ENCODE assay signal across 8 mouse cellular contexts in genomic region chr2:148874617-148875334, GRCm38 (mm10). TPM values are rescaled to one million over a fixed set of nuclear protein-coding genes. Genes with fewer than 3 reads are reported as not detected.
DNase-seq lines count a peak whose midpoint lies in the region; ATAC-seq and TF ChIP-seq lines count a peak whose summit lies in the region.

No protein-coding gene starts in this region.

- no peak for TF ChIP-seq POLR2A in bone marrow macrophage, adult 2 months (IDR thresholded peaks at IDR 0.05; ENCODE audit: borderline replicate concordance, low read depth, low read length)

- H3K27me3 ChIP-seq in erythroblast, embryonic 14.5 days (ENCODE audit: control insufficient read depth): no peaks in the 10 kb centered on the region
- no peaks in the 10 kb centered on the region for H3K27me3 ChIP-seq in hindbrain, postnatal 0 days (ENCODE audit: insufficient read depth, low read length)
- H3K27me3 ChIP-seq in liver, embryonic 15.5 days: no peaks in the 10 kb centered on the region
- H3K27me3 ChIP-seq in neural tube, embryonic 15.5 days (replicated peaks): no peaks in the 10 kb centered on the region

- ATAC-seq in hindbrain, postnatal 0 days: peak; percentile 74
- ATAC-seq in liver, embryonic 15.5 days (ENCODE audit: insufficient read depth): peak; percentile 74
- peak; percentile 81 for ATAC-seq in neural tube, embryonic 15.5 days (ENCODE audit: low FRiP score)

- no peak for TF ChIP-seq CTCF in gastrocnemius, adult 2 months (IDR thresholded peaks at IDR 0.05)
- no peak for TF ChIP-seq CTCF in bone marrow macrophage, adult 2 months (IDR thresholded peaks at IDR 0.05; ENCODE audit: low read depth, low read length)
- no peak for TF ChIP-seq CTCF in hindbrain, postnatal 0 days (IDR thresholded peaks at IDR 0.05; ENCODE audit: low read depth)

- no peaks in the 10 kb centered on the region for H3K9me3 ChIP-seq in erythroblast, embryonic 14.5 days (ENCODE audit: control insufficient read depth, low read length)
- H3K9me3 ChIP-seq in hindbrain, postnatal 0 days (ENCODE audit: low read length): no peaks in the 10 kb centered on the region
- no peaks in the 10 kb centered on the region for H3K9me3 ChIP-seq in liver, embryonic 15.5 days (replicated peaks)
- H3K9me3 ChIP-seq in neural tube, embryonic 15.5 days (replicated peaks): no peaks in the 10 kb centered on the region

- H3K36me3 ChIP-seq in erythroblast, embryonic 14.5 days (ENCODE audit: control insufficient read depth): peaks cover 7% of the 10 kb centered on the region; the same call in 1 of the 2 replicates
- H3K36me3 ChIP-seq in hindbrain, postnatal 0 days (ENCODE audit: insufficient read depth, low read length): peaks cover 13% of the 10 kb centered on the region
- peaks cover 12% of the 10 kb centered on the region; the same call in 1 of the 2 replicates for H3K36me3 ChIP-seq in liver, embryonic 15.5 days (replicated peaks)
- H3K36me3 ChIP-seq in neural tube, embryonic 15.5 days: peaks cover 17% of the 10 kb centered on the region

- H3K9ac ChIP-seq in hindbrain, postnatal 0 days (replicated peaks; ENCODE audit: low read length): peak overlapping the region; percentile 94
- H3K9ac ChIP-seq in liver, embryonic 15.5 days: peak overlapping the region; percentile 69
- H3K9ac ChIP-seq in neural tube, embryonic 15.5 days (replicated peaks): peak overlapping the region; percentile 88

- under 1% methylated on average over 34 of the region's 34 CpGs for WGBS in hindbrain, postnatal 0 days
- under 1% methylated on average over 34 of the region's 34 CpGs for WGBS in liver, embryonic 15.5 days (ENCODE audit: insufficient replicate concordance)
- 1% methylated on average over 34 of the region's 34 CpGs for WGBS in neural tube, embryonic 15.5 days

- intact Hi-C loops in gastrocnemius, adult 2 months (cut with DNase I): loop anchor here (2.0 kb wide), 1 partner anchor 26 kb away; no protein-coding TSS in a partner anchor
- intact Hi-C loops in gastrocnemius, postnatal 14 days (cut with DNase I; ENCODE audit: low total_unique reads): no loop called here

- peak overlapping the region; percentile 67 for H3K4me2 ChIP-seq in hindbrain, postnatal 0 days (ENCODE audit: low read depth, low read length)
- H3K4me2 ChIP-seq in liver, embryonic 15.5 days: peak overlapping the region; percentile 86
- peak overlapping the region; percentile 63 for H3K4me2 ChIP-seq in neural tube, embryonic 15.5 days

- peak overlapping the region; percentile 95 for H3K27ac ChIP-seq in gastrocnemius, adult 2 months
- H3K27ac ChIP-seq in bone marrow macrophage, adult 2 months (ENCODE audit: insufficient read depth, low read depth, low read length): peak overlapping the region; percentile 84
- H3K27ac ChIP-seq in hindbrain, postnatal 0 days: peak overlapping the region; percentile 91
- peak overlapping the region; percentile 80 for H3K27ac ChIP-seq in liver, embryonic 15.5 days (replicated peaks)
- H3K27ac ChIP-seq in neural tube, embryonic 15.5 days (replicated peaks): peak overlapping the region; percentile 90

- peak overlapping the region; percentile 75 for H3K4me3 ChIP-seq in gastrocnemius, adult 2 months
- H3K4me3 ChIP-seq in bone marrow macrophage, adult 2 months (ENCODE audit: insufficient read depth, low read length): peak overlapping the region; percentile 75
- H3K4me3 ChIP-seq in erythroblast, embryonic 14.5 days (replicated peaks): peak overlapping the region; percentile 67
- peak overlapping the region; percentile 93 for H3K4me3 ChIP-seq in hindbrain, postnatal 0 days (ENCODE audit: low read length)
- H3K4me3 ChIP-seq in liver, embryonic 15.5 days (replicated peaks): peak overlapping the region; percentile 75
- H3K4me3 ChIP-seq in neural tube, embryonic 15.5 days (replicated peaks): peak overlapping the region; percentile 96

- DNase-seq in gastrocnemius, adult 2 months: peak; percentile 36
- no peak for DNase-seq in gastrocnemius, postnatal 14 days
- DNase-seq in hindbrain, postnatal 0 days (ENCODE audit: low spot score): peak; percentile 77
- DNase-seq in yolk sac, embryonic 10.5 days (ENCODE audit: low spot score): no peak

- peaks cover 40% of the 10 kb centered on the region for H3K4me1 ChIP-seq in bone marrow macrophage, adult 2 months (ENCODE audit: control insufficient read depth, insufficient read depth, low read length)
- H3K4me1 ChIP-seq in erythroblast, embryonic 14.5 days (ENCODE audit: control insufficient read depth): peaks cover 20% of the 10 kb centered on the region
- peaks cover 16% of the 10 kb centered on the region for H3K4me1 ChIP-seq in hindbrain, postnatal 0 days (ENCODE audit: insufficient read depth, low read length)
- peaks cover 35% of the 10 kb centered on the region for H3K4me1 ChIP-seq in liver, embryonic 15.5 days (replicated peaks)
- peaks cover 33% of the 10 kb centered on the region for H3K4me1 ChIP-seq in neural tube, embryonic 15.5 days

RNA-seq across cellular contexts. Expression of gene Cst3, which starts 0.7 kb away (rescaled TPM):
- 100 to 1,000 TPM; 519 to 664 TPM for total RNA-seq in gastrocnemius, adult 2 months (2021)
- 100 to 1,000 TPM; 488 to 506 TPM for total RNA-seq in gastrocnemius, postnatal 14 days (2021)
- polyA plus RNA-seq in bone marrow macrophage, adult 2 months (2012; ENCODE audit: insufficient read depth, insufficient read length, missing spikeins): 2,557 and 2,597 TPM in 2 replicates
- polyA plus RNA-seq in erythroblast, embryonic 14.5 days (2012): 7.4 and 8.3 TPM in 2 replicates
- 787 and 928 TPM in 2 replicates for total RNA-seq in hindbrain, postnatal 0 days (2014; rRNA removed)
- 1,585 and 1,721 TPM in 2 replicates for polyA plus RNA-seq in hindbrain, postnatal 0 days (2015; fragmentation: Nextera tagmentation; extraction: Ambion mirVana)
- polyA plus RNA-seq in liver, embryonic 15.5 days (2015; fragmentation: Nextera tagmentation; extraction: Ambion mirVana): 173 and 189 TPM in 2 replicates
- polyA plus RNA-seq in neural tube, embryonic 15.5 days (2015; fragmentation: Nextera tagmentation; extraction: Ambion mirVana): 582 and 653 TPM in 2 replicates

RNA-seq across cellular contexts. Expression of gene 9230104L09Rik, which starts 9.9 kb away (rescaled TPM):
- total RNA-seq in gastrocnemius, adult 2 months (2021): 1 to 10 TPM in 1 of 2 experiments, not detected in 1; 1.3 TPM
- total RNA-seq in gastrocnemius, postnatal 14 days (2021): 1 to 10 TPM in 1 of 2 experiments, under 1 TPM in 1; 0.53 to 1.5 TPM
- polyA plus RNA-seq in bone marrow macrophage, adult 2 months (2012; ENCODE audit: insufficient read depth, insufficient read length, missing spikeins): not detected in 2 replicates
- not detected in 2 replicates for polyA plus RNA-seq in erythroblast, embryonic 14.5 days (2012)
- not detected in 2 replicates for total RNA-seq in hindbrain, postnatal 0 days (2014; rRNA removed)
- not detected in 2 replicates for polyA plus RNA-seq in hindbrain, postnatal 0 days (2015; fragmentation: Nextera tagmentation; extraction: Ambion mirVana)
- not detected in 2 replicates for polyA plus RNA-seq in liver, embryonic 15.5 days (2015; fragmentation: Nextera tagmentation; extraction: Ambion mirVana)
- not detected in 2 replicates for polyA plus RNA-seq in neural tube, embryonic 15.5 days (2015; fragmentation: Nextera tagmentation; extraction: Ambion mirVana)

RNA-seq across cellular contexts. Expression of gene Cst9, which starts 39.8 kb away (rescaled TPM):
- total RNA-seq in gastrocnemius, adult 2 months (2021): not detected
- total RNA-seq in gastrocnemius, postnatal 14 days (2021): not detected
- not detected in 2 replicates for polyA plus RNA-seq in bone marrow macrophage, adult 2 months (2012; ENCODE audit: insufficient read depth, insufficient read length, missing spikeins)
- not detected in 2 replicates for polyA plus RNA-seq in erythroblast, embryonic 14.5 days (2012)
- total RNA-seq in hindbrain, postnatal 0 days (2014; rRNA removed): not detected in 2 replicates
- not detected in 2 replicates for polyA plus RNA-seq in hindbrain, postnatal 0 days (2015; fragmentation: Nextera tagmentation; extraction: Ambion mirVana)
- 0.17 TPM in 1 of 2 replicates, not detected in the other for polyA plus RNA-seq in liver, embryonic 15.5 days (2015; fragmentation: Nextera tagmentation; extraction: Ambion mirVana)
- polyA plus RNA-seq in neural tube, embryonic 15.5 days (2015; fragmentation: Nextera tagmentation; extraction: Ambion mirVana): not detected in 2 replicates

RNA-seq across cellular contexts. Expression of gene Cst13, which starts 54.9 kb away (rescaled TPM):
- total RNA-seq in gastrocnemius, adult 2 months (2021): not detected
- total RNA-seq in gastrocnemius, postnatal 14 days (2021): not detected
- not detected in 2 replicates for polyA plus RNA-seq in bone marrow macrophage, adult 2 months (2012; ENCODE audit: insufficient read depth, insufficient read length, missing spikeins)
- not detected in 2 replicates for polyA plus RNA-seq in erythroblast, embryonic 14.5 days (2012)
- total RNA-seq in hindbrain, postnatal 0 days (2014; rRNA removed): not detected in 2 replicates
- not detected in 2 replicates for polyA plus RNA-seq in hindbrain, postnatal 0 days (2015; fragmentation: Nextera tagmentation; extraction: Ambion mirVana)
- not detected in 2 replicates for polyA plus RNA-seq in liver, embryonic 15.5 days (2015; fragmentation: Nextera tagmentation; extraction: Ambion mirVana)
- not detected in 2 replicates for polyA plus RNA-seq in neural tube, embryonic 15.5 days (2015; fragmentation: Nextera tagmentation; extraction: Ambion mirVana)

Comparison
In these comparisons a context has a peak if more than half of its experiments do, and no peak if none do; other contexts are left out.
1. DNase-seq: peak in gastrocnemius, adult 2 months (single experiment) and hindbrain, postnatal 0 days (single experiment); none in gastrocnemius, postnatal 14 days (single experiment) and yolk sac, embryonic 10.5 days (single experiment).
2. RNA of gene Cst3, which starts 0.7 kb away (polyA plus RNA-seq): 2,557 to 2,597 TPM in bone marrow macrophage, adult 2 months, 1,585 to 1,721 TPM in hindbrain, postnatal 0 days, 582 to 653 TPM in neural tube, embryonic 15.5 days and 173 to 189 TPM in liver, embryonic 15.5 days; 7.4 to 8.3 TPM in erythroblast, embryonic 14.5 days; every median in the first group is over 10 times any median in the second.
3. Peak in every context shown above with its lines, with median percentiles within 50 percentile points of each other: H3K27ac ChIP-seq, H3K4me3 ChIP-seq, ATAC-seq, H3K4me2 ChIP-seq and H3K9ac ChIP-seq.